8 mouse cellular contexts compared by ENCODE assay signal in the genomic region with DNA sequence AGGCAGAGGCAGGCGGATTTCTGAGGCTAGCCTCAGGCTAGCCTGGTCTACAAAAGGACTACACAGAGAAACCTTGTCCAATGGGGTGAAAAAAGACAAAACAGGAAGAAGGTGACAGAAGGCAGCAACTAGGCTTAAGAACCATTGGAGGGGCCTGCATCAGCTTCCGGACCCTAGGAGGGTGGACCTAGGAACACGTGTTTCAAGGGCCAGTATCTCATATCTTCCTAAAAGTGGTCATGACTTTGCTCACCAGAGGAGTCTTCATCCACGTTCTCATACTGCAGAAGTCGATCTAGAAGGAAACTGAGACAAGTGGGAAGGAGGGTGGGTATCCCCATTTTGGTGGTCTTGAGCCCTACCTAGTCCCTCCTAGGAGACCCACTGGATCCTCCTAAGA. TPM values are rescaled to one million over a fixed set of nuclear protein-coding genes. Genes with fewer than 3 reads are reported as not detected.
DNase-seq lines count a peak whose midpoint lies in the region; ATAC-seq and TF ChIP-seq lines count a peak whose summit lies in the region.

No protein-coding gene starts in this region.

- TF ChIP-seq POLR2A in small intestine, adult 2 months (IDR thresholded peaks at IDR 0.05; ENCODE audit: low read depth, low read length): no peak

- H3K36me3 ChIP-seq in megakaryocyte, embryonic 14.5 days (replicated peaks; ENCODE audit: low read length): peaks cover 78% of the 10 kb centered on the region
- H3K36me3 ChIP-seq in forebrain, embryonic 10.5 days (replicated peaks): peaks cover 82% of the 10 kb centered on the region
- H3K36me3 ChIP-seq in limb, embryonic 12.5 days: peaks cover 73% of the 10 kb centered on the region
- peaks cover 24% of the 10 kb centered on the region for H3K36me3 ChIP-seq in small intestine, adult 2 months (ENCODE audit: control insufficient read depth, insufficient read depth, low read length)

- TF ChIP-seq CTCF in small intestine, adult 2 months (IDR thresholded peaks at IDR 0.05; ENCODE audit: extremely low read depth, insufficient read length, insufficient replicate concordance, low read depth, low read length): no peak

- H3K27me3 ChIP-seq in megakaryocyte, embryonic 14.5 days (replicated peaks): no peaks in the 10 kb centered on the region
- no peaks in the 10 kb centered on the region for H3K27me3 ChIP-seq in forebrain, embryonic 10.5 days (ENCODE audit: poor library complexity, severe bottlenecking)
- no peaks in the 10 kb centered on the region for H3K27me3 ChIP-seq in limb, embryonic 12.5 days
- H3K27me3 ChIP-seq in small intestine, adult 2 months (ENCODE audit: control insufficient read depth, insufficient read depth, low read length): no peaks in the 10 kb centered on the region

- H3K9me3 ChIP-seq in megakaryocyte, embryonic 14.5 days: peaks cover 3% of the 10 kb centered on the region; the same call in 1 of the 2 replicates
- no peaks in the 10 kb centered on the region for H3K9me3 ChIP-seq in forebrain, embryonic 10.5 days
- H3K9me3 ChIP-seq in limb, embryonic 12.5 days: no peaks in the 10 kb centered on the region

- peak overlapping the region; percentile 82 for H3K4me2 ChIP-seq in limb, embryonic 12.5 days

- WGBS in forebrain, embryonic 10.5 days: 78% methylated on average over 5 of the region's 5 CpGs
- 63% methylated on average over 5 of the region's 5 CpGs for WGBS in limb, embryonic 12.5 days
- WGBS in small intestine, adult 2 months: 58% methylated on average over 5 of the region's 5 CpGs

- peak overlapping the region; percentile 68 for H3K9ac ChIP-seq in limb, embryonic 12.5 days (replicated peaks)

- H3K4me1 ChIP-seq in megakaryocyte, embryonic 14.5 days: peaks cover 51% of the 10 kb centered on the region
- H3K4me1 ChIP-seq in forebrain, embryonic 10.5 days: peaks cover 48% of the 10 kb centered on the region
- peaks cover 30% of the 10 kb centered on the region for H3K4me1 ChIP-seq in limb, embryonic 12.5 days (replicated peaks)
- peaks cover 18% of the 10 kb centered on the region; the same call in 1 of the 2 replicates for H3K4me1 ChIP-seq in small intestine, adult 2 months (ENCODE audit: control insufficient read depth, insufficient read depth, insufficient read length, low read length)

- no peak for DNase-seq in forebrain, embryonic 10.5 days (ENCODE audit: extremely low spot score, low spot score)
- no peak for DNase-seq in left cerebral cortex, adult 18-20 months (ENCODE audit: low spot score in 2 of 2)
- DNase-seq in layer of hippocampus, adult 18-20 months (ENCODE audit: low spot score in 2 of 2): no peak

- H3K4me3 ChIP-seq in megakaryocyte, embryonic 14.5 days (replicated peaks): peak overlapping the region; percentile 95
- peak overlapping the region; percentile 72 for H3K4me3 ChIP-seq in forebrain, embryonic 10.5 days
- H3K4me3 ChIP-seq in limb, embryonic 12.5 days (replicated peaks): peak overlapping the region; percentile 69
- peak overlapping the region; percentile 76 for H3K4me3 ChIP-seq in small intestine, adult 2 months (ENCODE audit: low read depth, low read length)

- ATAC-seq in megakaryocyte, adult 5-6 weeks (ENCODE audit: poor library complexity, severe bottlenecking): no peak
- ATAC-seq in limb, embryonic 12.5 days (ENCODE audit: insufficient number of reproducible peaks, insufficient read depth, low FRiP score, low TSS enrichment, low read depth): no peak
- ATAC-seq in cerebellum, adult (ENCODE audit: insufficient number of reproducible peaks, low FRiP score, low TSS enrichment): no peak

- peak overlapping the region; percentile 93 for H3K27ac ChIP-seq in forebrain, embryonic 10.5 days
- no peak overlapping the region for H3K27ac ChIP-seq in limb, embryonic 12.5 days
- no peak overlapping the region for H3K27ac ChIP-seq in small intestine, adult 2 months (ENCODE audit: insufficient read depth, low read depth, low read length)

RNA-seq across cellular contexts. Expression of gene Hirip3, which starts 0.8 kb away (rescaled TPM):
- polyA plus RNA-seq in megakaryocyte, embryonic 14.5 days (2012; ENCODE audit: insufficient read depth, low replicate concordance): 9.3 and 60.8 TPM in 2 replicates
- total RNA-seq in megakaryocyte, adult 5-6 weeks (2015): 14.6 and 22.0 TPM in 2 replicates
- total RNA-seq in megakaryocyte, adult 5-6 weeks (2017): 147 and 164 TPM in 2 replicates
- polyA plus RNA-seq in forebrain, embryonic 10.5 days (2016; fragmentation: Nextera tagmentation; extraction: Ambion mirVana): 57.4 and 65.2 TPM in 2 replicates
- 46.1 and 50.7 TPM in 2 replicates for polyA plus RNA-seq in limb, embryonic 12.5 days (2016; fragmentation: Nextera tagmentation; extraction: Ambion mirVana)
- polyA plus RNA-seq in small intestine, adult 2 months (2012; rRNA removed): 1.3 and 3.6 TPM in 2 replicates
- 10 to 100 TPM; 29.0 to 31.9 TPM for total RNA-seq in left cerebral cortex, adult 18-20 months (2021)
- 10 to 100 TPM; 25.8 to 30.9 TPM for total RNA-seq in layer of hippocampus, adult 18-20 months (2021)

RNA-seq across cellular contexts. Expression of gene Ino80e, which starts 1.2 kb away (rescaled TPM):
- polyA plus RNA-seq in megakaryocyte, embryonic 14.5 days (2012; ENCODE audit: insufficient read depth, low replicate concordance): 823 and 1,411 TPM in 2 replicates
- 42.5 and 51.5 TPM in 2 replicates for total RNA-seq in megakaryocyte, adult 5-6 weeks (2015)
- 21.3 and 46.4 TPM in 2 replicates for total RNA-seq in megakaryocyte, adult 5-6 weeks (2017)
- polyA plus RNA-seq in forebrain, embryonic 10.5 days (2016; fragmentation: Nextera tagmentation; extraction: Ambion mirVana): 110 and 117 TPM in 2 replicates
- polyA plus RNA-seq in limb, embryonic 12.5 days (2016; fragmentation: Nextera tagmentation; extraction: Ambion mirVana): 93.3 and 101 TPM in 2 replicates
- polyA plus RNA-seq in small intestine, adult 2 months (2012; rRNA removed): 16.5 and 42.8 TPM in 2 replicates
- 10 to 100 TPM; 54.0 to 54.6 TPM for total RNA-seq in left cerebral cortex, adult 18-20 months (2021)
- total RNA-seq in layer of hippocampus, adult 18-20 months (2021): 10 to 100 TPM; 48.4 to 55.6 TPM

RNA-seq across cellular contexts. Expression of gene Doc2a, which starts 13.8 kb away (rescaled TPM):
- 1.3 TPM in 1 of 2 replicates, not detected in the other for polyA plus RNA-seq in megakaryocyte, embryonic 14.5 days (2012; ENCODE audit: insufficient read depth, low replicate concordance)
- total RNA-seq in megakaryocyte, adult 5-6 weeks (2015): not detected in 2 replicates
- not detected in 2 replicates for total RNA-seq in megakaryocyte, adult 5-6 weeks (2017)
- polyA plus RNA-seq in forebrain, embryonic 10.5 days (2016; fragmentation: Nextera tagmentation; extraction: Ambion mirVana): 9.8 and 10.1 TPM in 2 replicates
- polyA plus RNA-seq in limb, embryonic 12.5 days (2016; fragmentation: Nextera tagmentation; extraction: Ambion mirVana): 1.5 and 2.3 TPM in 2 replicates
- not detected in 2 replicates for polyA plus RNA-seq in small intestine, adult 2 months (2012; rRNA removed)
- total RNA-seq in left cerebral cortex, adult 18-20 months (2021): 10 to 100 TPM; 55.8 to 56.1 TPM
- 10 to 100 TPM; 15.8 to 18.5 TPM for total RNA-seq in layer of hippocampus, adult 18-20 months (2021)

RNA-seq across cellular contexts. Expression of gene Taok2, which starts 23.5 kb away (rescaled TPM):
- polyA plus RNA-seq in megakaryocyte, embryonic 14.5 days (2012; ENCODE audit: insufficient read depth, low replicate concordance): 159 and 479 TPM in 2 replicates
- 14.3 and 19.0 TPM in 2 replicates for total RNA-seq in megakaryocyte, adult 5-6 weeks (2015)
- 26.8 and 32.0 TPM in 2 replicates for total RNA-seq in megakaryocyte, adult 5-6 weeks (2017)
- polyA plus RNA-seq in forebrain, embryonic 10.5 days (2016; fragmentation: Nextera tagmentation; extraction: Ambion mirVana): 54.0 and 54.1 TPM in 2 replicates
- polyA plus RNA-seq in limb, embryonic 12.5 days (2016; fragmentation: Nextera tagmentation; extraction: Ambion mirVana): 58.2 and 60.3 TPM in 2 replicates
- polyA plus RNA-seq in small intestine, adult 2 months (2012; rRNA removed): 42.3 and 77.4 TPM in 2 replicates
- 100 to 1,000 TPM; 150 to 163 TPM for total RNA-seq in left cerebral cortex, adult 18-20 months (2021)
- 100 to 1,000 TPM; 156 to 160 TPM for total RNA-seq in layer of hippocampus, adult 18-20 months (2021)

RNA-seq across cellular contexts. Expression of gene 4930451I11Rik, which starts 29.5 kb away (rescaled TPM):
- polyA plus RNA-seq in megakaryocyte, embryonic 14.5 days (2012; ENCODE audit: insufficient read depth, low replicate concordance): not detected in 2 replicates
- not detected in 2 replicates for total RNA-seq in megakaryocyte, adult 5-6 weeks (2015)
- not detected in 2 replicates for total RNA-seq in megakaryocyte, adult 5-6 weeks (2017)
- not detected in 2 replicates for polyA plus RNA-seq in forebrain, embryonic 10.5 days (2016; fragmentation: Nextera tagmentation; extraction: Ambion mirVana)
- not detected in 2 replicates for polyA plus RNA-seq in limb, embryonic 12.5 days (2016; fragmentation: Nextera tagmentation; extraction: Ambion mirVana)
- not detected in 2 replicates for polyA plus RNA-seq in small intestine, adult 2 months (2012; rRNA removed)
- not detected for total RNA-seq in left cerebral cortex, adult 18-20 months (2021)
- total RNA-seq in layer of hippocampus, adult 18-20 months (2021): not detected
